19 mouse cellular contexts compared by ENCODE assay signal in genomic region chr7:88159542-88160241, GRCm38 (mm10).
DNase-seq lines count a peak whose midpoint lies in the region; ATAC-seq lines count a peak whose summit lies in the region.
"Had no signal": no experiment of that assay in that cellular context is flagged by ENCODE, and none has a peak within 500 bp of the region (broad histone marks: within the 10 kb centered on the region; RNA-seq: fewer than 3 reads in every experiment).

No protein-coding gene starts in this region.

- 60% methylated on average over 1 of the region's 1 CpGs for WGBS in forebrain, embryonic 14.5 days
- WGBS in forebrain, embryonic 12.5 days: 64% methylated on average over 1 of the region's 1 CpGs
- WGBS in hindbrain, embryonic 16.5 days: 73% methylated on average over 1 of the region's 1 CpGs
- 79% methylated on average over 1 of the region's 1 CpGs for WGBS in hindbrain, embryonic 11.5 days

- ATAC-seq in forebrain, embryonic 14.5 days: no peak; the same call in 1 of the 2 replicates
- ATAC-seq in forebrain, embryonic 12.5 days (ENCODE audit: low FRiP score): no peak
- ATAC-seq in hindbrain, embryonic 16.5 days: peak; percentile 82
- no peak for ATAC-seq in hindbrain, embryonic 11.5 days (ENCODE audit: low FRiP score)
- ATAC-seq: activated CD4-positive, CD25-positive, alpha-beta regulatory T cell, adult 4 months; intestine, embryonic 16.5 days; Patski had no signal

- no peak overlapping the region for H3K4me3 ChIP-seq in forebrain, embryonic 14.5 days (ENCODE audit: low read depth, low read length)
- no peak overlapping the region for H3K4me3 ChIP-seq in forebrain, embryonic 12.5 days (replicated peaks)
- no peak overlapping the region for H3K4me3 ChIP-seq in hindbrain, embryonic 16.5 days (ENCODE audit: low read length)
- H3K4me3 ChIP-seq in hindbrain, embryonic 11.5 days (ENCODE audit: low read depth, low read length): no peak overlapping the region
- H3K4me3 ChIP-seq: heart, adult 2 months; heart, embryonic 15.5 days had no signal

- no peaks in the 10 kb centered on the region for H3K36me3 ChIP-seq in forebrain, embryonic 14.5 days (ENCODE audit: control insufficient read depth, insufficient read depth, low read length)
- H3K36me3 ChIP-seq in forebrain, embryonic 12.5 days (replicated peaks): no peaks in the 10 kb centered on the region
- H3K36me3 ChIP-seq in hindbrain, embryonic 16.5 days (ENCODE audit: control insufficient read depth, insufficient read depth, low read length): no peaks in the 10 kb centered on the region
- H3K36me3 ChIP-seq in hindbrain, embryonic 11.5 days (ENCODE audit: control insufficient read depth, insufficient read depth, low read length): no peaks in the 10 kb centered on the region
- H3K36me3 ChIP-seq: heart, embryonic 15.5 days had no signal

- H3K27me3 ChIP-seq in forebrain, embryonic 14.5 days (replicated peaks; ENCODE audit: control insufficient read depth, insufficient read depth, low read length): no peaks in the 10 kb centered on the region
- no peaks in the 10 kb centered on the region for H3K27me3 ChIP-seq in forebrain, embryonic 12.5 days
- H3K27me3 ChIP-seq in hindbrain, embryonic 16.5 days (replicated peaks; ENCODE audit: control insufficient read depth, insufficient read depth, low read length): no peaks in the 10 kb centered on the region
- no peaks in the 10 kb centered on the region for H3K27me3 ChIP-seq in hindbrain, embryonic 11.5 days (ENCODE audit: control insufficient read depth, insufficient read depth, low read length)
- H3K27me3 ChIP-seq: CH12.LX; heart, embryonic 15.5 days; Patski had no signal

- no peaks in the 10 kb centered on the region for H3K9me3 ChIP-seq in forebrain, embryonic 14.5 days (replicated peaks; ENCODE audit: control insufficient read depth, low read length)
- H3K9me3 ChIP-seq in forebrain, embryonic 12.5 days: no peaks in the 10 kb centered on the region
- no peaks in the 10 kb centered on the region for H3K9me3 ChIP-seq in hindbrain, embryonic 16.5 days (ENCODE audit: control insufficient read depth, low read length)
- no peaks in the 10 kb centered on the region for H3K9me3 ChIP-seq in hindbrain, embryonic 11.5 days (ENCODE audit: control insufficient read depth, low read length)
- H3K9me3 ChIP-seq: heart, embryonic 15.5 days had no signal

- no peak overlapping the region for H3K27ac ChIP-seq in forebrain, embryonic 14.5 days (ENCODE audit: low read depth, low read length)
- H3K27ac ChIP-seq in forebrain, embryonic 12.5 days: no peak overlapping the region
- no peak overlapping the region for H3K27ac ChIP-seq in hindbrain, embryonic 16.5 days (ENCODE audit: low read depth, low read length)
- H3K27ac ChIP-seq in hindbrain, embryonic 11.5 days (ENCODE audit: low read depth, low read length): no peak overlapping the region
- H3K27ac ChIP-seq: heart, adult 2 months; heart, embryonic 15.5 days had no signal

- no peaks in the 10 kb centered on the region for H3K4me1 ChIP-seq in forebrain, embryonic 14.5 days (ENCODE audit: control insufficient read depth, insufficient read depth, low read length)
- no peaks in the 10 kb centered on the region for H3K4me1 ChIP-seq in forebrain, embryonic 12.5 days
- no peaks in the 10 kb centered on the region for H3K4me1 ChIP-seq in hindbrain, embryonic 16.5 days (ENCODE audit: control insufficient read depth, insufficient read depth, low read depth, low read length)
- no peaks in the 10 kb centered on the region for H3K4me1 ChIP-seq in hindbrain, embryonic 11.5 days (replicated peaks; ENCODE audit: control insufficient read depth, insufficient read depth, low read length)
- H3K4me1 ChIP-seq: heart, embryonic 15.5 days had no signal

- H3K4me2 ChIP-seq in forebrain, embryonic 14.5 days (ENCODE audit: low read length): no peak overlapping the region
- H3K4me2 ChIP-seq in forebrain, embryonic 12.5 days: no peak overlapping the region
- H3K4me2 ChIP-seq in hindbrain, embryonic 16.5 days (ENCODE audit: low read length): no peak overlapping the region
- no peak overlapping the region for H3K4me2 ChIP-seq in hindbrain, embryonic 11.5 days (replicated peaks; ENCODE audit: low read depth, low read length)
- H3K4me2 ChIP-seq: heart, embryonic 11.5 days; heart, embryonic 15.5 days had no signal

- H3K9ac ChIP-seq in forebrain, embryonic 14.5 days (ENCODE audit: low read length): no peak overlapping the region
- no peak overlapping the region for H3K9ac ChIP-seq in forebrain, embryonic 12.5 days
- no peak overlapping the region for H3K9ac ChIP-seq in hindbrain, embryonic 16.5 days (ENCODE audit: low read depth, low read length)
- H3K9ac ChIP-seq in hindbrain, embryonic 11.5 days (ENCODE audit: low read depth, low read length): no peak overlapping the region
- H3K9ac ChIP-seq: heart, embryonic 15.5 days had no signal

- DNase-seq in forebrain, embryonic 14.5 days (ENCODE audit: low spot score): peak; percentile 23
- no peak for DNase-seq in hindbrain, embryonic 11.5 days (ENCODE audit: low spot score)
- DNase-seq in retina, postnatal 1 day: peak; percentile 16
- no peak for DNase-seq in retina, embryonic 14.5 days (ENCODE audit: low spot score)
- DNase-seq: adrenal gland, postnatal 14 days; cerebellum, adult 2 months; cerebellum, postnatal 10 days; gastrocnemius, postnatal 10 days; heart, adult 2 months; heart, postnatal 14 days; kidney, adult 2 months had no signal

Comparison
In these comparisons a context has a peak if more than half of its experiments do, and no peak if none do; other contexts are left out.
1. DNase-seq: peak in forebrain, embryonic 14.5 days (single experiment) and retina, postnatal 1 day (single experiment); none in hindbrain, embryonic 11.5 days (single experiment) and retina, embryonic 14.5 days (single experiment).